Mouse (Mus musculus) erythroblast, adult 5-6 weeks (primary cell): ENCODE results near the gene Larp4b. TPM values are rescaled to one million over a fixed set of nuclear protein-coding genes. Genes with fewer than 3 reads are reported as not detected.
"Not testable (repeated sequence)": the region's sequence is repeated elsewhere in the genome, so short reads cannot be mapped to it uniquely, and the experiment has no call there.

ENCODE experiments used
- ATAC-seq: replicated peaks from 2 replicates; pipeline ENCODE4 v1.8.0; 2016; ENCODE audit warnings: moderate number of reproducible peaks, mild to moderate bottlenecking, moderate TSS enrichment, inconsistent platforms; ENCODE audit not compliant: poor library complexity, low FRiP score, severe bottlenecking
- total RNA-seq, 2 experiments: library from RNA; stranded (forward) in 1 of 2; stranded (reverse) in 1 of 2; fragments of 150-400 nt in 1 of 2; fragments of 200-764, 138-1000 nt in 1 of 2; gene quantifications; 2 replicates each; pipeline versions ENCODE4 v1.2.3 to v1.2.4; 2015 to 2017; ENCODE audit warnings: low replicate concordance in 2 of 2

Gene Larp4b
- total RNA-seq (2015; ENCODE audit: low replicate concordance) = 29.7 and 44.6 TPM in 2 replicates
- total RNA-seq (2017; ENCODE audit: low replicate concordance) = 39.0 and 42.0 TPM in 2 replicates

DNA sequence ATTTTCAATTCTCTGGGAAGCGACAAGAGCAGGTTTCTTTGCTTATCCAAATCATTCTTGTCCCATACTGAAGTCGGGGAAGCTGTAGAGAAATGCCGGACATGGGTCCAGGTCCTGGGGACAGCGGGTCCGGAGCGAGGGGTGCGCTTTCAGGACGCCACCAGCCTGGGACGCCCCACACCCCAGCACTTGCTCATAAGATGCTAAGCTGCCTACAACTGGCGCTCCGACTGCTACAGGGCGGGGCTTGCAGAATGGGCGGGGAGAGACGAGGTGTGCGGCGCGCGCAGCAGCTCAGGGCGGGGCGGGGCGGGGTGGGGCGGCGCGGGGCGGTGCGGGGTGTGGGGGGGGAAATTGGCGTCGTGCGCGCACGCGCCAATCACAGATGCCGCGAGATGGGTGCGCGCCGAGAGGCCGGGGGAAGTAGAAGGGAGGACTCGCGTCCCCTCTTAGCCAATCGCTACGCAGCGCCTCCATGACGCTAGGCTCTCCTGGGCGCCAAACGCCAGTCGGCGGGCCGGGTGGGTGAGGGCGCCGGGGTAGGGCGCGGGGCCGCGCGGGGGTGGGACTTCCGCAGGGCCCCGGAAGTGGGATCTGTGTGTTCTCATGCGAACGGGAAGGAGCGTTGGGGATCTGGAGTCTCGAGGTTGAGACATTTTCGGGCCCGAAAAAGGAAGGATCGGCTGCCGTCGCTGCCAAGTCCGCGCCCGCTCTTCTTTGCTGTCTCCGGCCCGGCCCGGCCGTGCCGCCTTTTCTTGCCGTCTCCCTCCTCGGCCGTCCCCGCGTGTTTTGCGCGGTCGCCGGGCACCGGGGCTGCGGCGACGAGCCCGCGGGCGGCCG lies at the start of gene Larp4b:
Larp4b (plus strand) TSS at position 566 of the 840 bp plus-strand sequence.
- ATAC-seq = peak; percentile 94

DNA sequence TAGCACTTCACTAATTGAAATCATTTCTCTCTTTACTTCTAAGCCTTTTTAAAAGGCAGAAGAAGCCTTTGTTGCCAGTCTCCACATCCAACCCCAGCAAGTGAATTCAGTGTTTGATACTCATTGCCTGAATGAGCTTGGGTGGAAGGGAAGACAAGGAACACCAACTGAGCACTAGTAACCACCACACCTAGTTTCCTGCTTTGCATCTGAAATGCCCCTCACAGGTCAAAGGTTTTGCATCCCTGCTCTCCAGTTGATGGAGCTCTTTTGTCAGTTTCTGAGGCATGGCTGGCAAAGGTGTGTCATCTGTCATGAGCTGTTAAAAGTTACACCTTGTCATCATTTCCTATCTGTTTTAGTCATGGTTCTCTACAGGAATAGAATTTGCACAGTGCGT lies 49.0 kb upstream of the Larp4b start:
- ATAC-seq = no peak

DNA sequence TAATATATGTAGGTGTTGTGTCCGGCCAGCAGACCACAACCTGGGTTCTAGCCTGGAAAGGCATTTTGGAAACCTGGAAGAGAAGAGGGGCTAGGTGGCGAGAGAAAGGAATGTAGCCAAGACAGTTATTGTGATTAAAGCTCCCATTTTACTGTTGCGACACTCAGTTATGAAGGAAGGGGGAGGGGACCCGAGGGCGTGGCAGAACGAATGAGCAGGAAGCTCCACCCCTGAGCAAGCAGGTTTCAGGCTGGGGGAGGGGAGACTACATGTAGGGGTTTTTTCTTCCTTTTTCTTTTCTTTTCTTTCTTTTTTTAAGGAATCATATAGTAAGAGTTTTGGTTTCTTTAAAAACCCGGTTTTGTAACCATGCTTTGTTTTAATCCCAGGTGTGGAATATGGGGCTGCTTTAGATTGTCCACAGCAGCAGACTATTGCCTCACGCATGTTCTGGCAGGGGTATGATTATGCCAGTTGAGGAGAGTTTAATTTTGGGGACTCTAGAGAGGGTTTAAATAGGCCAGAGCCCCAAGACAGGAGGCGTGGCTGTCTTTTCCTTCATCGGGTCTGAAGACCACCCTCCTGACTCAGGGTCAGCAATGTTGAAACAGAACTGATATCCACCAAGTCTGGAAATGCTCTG lies 41.5 kb upstream of the Larp4b start:
- not testable (repeated sequence) for ATAC-seq

DNA sequence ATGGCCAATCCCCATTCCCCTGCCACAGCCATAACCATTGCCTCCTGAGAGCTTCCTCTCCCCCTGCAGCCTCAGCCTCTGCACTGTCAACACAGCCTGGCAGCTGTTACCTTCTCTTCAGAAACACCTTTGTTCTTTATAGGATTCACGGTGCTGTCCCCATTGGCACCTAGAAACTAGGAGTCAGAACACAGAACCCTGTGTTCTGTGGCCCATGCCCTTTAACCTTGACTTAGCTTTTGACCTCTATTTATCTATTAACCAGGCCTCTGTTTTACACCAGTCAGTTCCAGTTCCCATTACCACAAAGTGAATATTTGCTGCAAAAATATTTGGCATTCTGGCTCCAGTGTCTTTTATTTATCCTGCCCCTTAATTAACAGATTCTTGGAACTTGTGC lies 36.4 kb upstream of the Larp4b start:
- no peak for ATAC-seq

DNA sequence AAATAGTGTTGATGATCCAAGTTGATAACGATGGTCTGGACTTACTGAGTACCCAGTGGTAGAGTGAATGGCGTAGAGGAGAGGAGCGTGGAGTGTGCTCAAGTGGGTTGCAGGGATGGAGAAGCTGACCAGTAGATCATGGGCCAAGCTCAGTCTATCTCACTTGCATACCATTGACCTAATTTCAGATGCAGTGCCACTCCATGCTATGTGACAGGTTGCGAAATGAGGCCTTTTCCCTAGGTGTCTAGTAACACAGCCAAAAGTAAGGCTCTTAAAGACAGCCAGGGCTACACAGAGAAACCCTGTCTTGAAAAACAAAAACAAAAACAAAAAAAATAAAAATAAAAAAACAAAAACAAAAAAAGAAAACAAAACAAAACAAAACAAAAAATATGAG lies 35.0 kb upstream of the Larp4b start:
- no peak for ATAC-seq

DNA sequence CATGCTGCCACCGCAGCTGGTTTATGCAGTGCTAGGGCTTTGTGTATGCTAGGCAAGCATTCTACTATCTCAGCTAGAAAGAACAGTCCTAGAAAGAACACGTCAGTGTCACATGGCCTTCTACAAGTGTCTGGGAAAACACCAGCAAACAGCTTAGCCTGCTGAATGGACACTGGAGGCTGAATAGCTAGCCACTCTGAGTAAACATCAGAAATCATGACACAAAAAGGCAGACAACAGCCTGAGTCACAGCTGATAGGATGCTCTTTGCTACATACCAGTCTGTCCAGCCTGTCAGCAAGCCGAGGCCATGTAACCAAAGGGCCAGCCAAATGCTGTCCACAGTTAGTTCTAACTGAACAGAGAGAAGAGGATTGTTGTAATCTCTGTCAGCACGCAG lies 32.3 kb upstream of the Larp4b start:
- no peak for ATAC-seq

DNA sequence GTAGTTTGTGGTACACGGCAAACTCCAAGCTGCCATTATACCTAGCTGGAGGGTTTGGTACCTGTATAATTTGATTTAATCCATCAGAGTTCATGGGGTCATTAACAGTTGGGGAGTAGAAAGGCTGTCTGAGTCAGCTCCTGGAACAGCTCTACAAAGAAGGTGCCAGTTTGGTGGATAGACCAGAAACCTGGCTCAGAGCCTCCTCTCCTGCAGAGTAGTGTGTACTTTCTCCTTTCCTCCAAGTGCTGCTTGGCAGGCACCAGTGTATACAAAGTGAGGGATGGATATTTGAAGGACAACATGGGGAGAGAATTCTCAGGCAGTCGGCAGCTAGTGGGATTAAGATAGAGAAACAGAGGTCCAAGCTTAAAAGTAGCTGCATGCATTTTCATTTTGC lies 29.5 kb upstream of the Larp4b start:
- ATAC-seq = no peak

DNA sequence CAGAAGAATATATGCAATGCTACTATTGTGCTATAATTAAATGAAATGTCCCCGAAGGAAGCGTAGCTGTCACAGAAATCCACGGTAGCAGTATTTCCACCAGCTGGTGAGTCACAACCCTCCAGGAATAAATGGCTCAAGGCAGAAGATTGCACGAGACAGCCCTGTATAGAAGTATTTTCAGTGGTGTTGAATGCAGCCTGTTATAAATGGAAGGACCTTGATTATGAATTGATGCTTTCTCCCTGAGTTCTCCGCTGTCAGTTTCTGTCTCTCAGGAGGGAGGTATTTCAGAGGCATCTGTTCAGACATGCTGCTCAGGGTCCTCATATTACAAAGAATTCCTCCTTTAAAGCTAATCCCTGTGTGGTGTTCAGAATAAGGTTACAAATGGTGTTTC lies 27.6 kb upstream of the Larp4b start:
- ATAC-seq = no peak

DNA sequence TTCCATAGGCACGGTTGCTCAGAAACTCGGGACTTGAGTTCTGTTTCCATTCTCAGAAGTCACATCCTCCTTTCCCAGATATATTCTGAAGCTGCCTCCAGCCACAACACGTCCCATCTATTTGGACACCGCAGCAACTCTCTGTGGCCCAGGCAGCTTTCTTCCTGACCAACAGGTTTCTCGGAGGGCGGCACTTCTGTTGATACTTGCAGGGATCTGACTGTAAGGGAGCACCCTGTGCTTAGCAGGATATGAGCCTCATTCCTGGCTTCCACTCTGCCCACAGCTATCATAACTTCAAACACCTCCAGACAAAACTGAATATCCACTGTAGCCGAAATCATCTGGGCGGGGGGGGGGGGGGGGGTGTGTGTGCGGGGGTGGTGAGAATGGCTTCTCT lies 22.7 kb upstream of the Larp4b start:
- ATAC-seq = no peak

DNA sequence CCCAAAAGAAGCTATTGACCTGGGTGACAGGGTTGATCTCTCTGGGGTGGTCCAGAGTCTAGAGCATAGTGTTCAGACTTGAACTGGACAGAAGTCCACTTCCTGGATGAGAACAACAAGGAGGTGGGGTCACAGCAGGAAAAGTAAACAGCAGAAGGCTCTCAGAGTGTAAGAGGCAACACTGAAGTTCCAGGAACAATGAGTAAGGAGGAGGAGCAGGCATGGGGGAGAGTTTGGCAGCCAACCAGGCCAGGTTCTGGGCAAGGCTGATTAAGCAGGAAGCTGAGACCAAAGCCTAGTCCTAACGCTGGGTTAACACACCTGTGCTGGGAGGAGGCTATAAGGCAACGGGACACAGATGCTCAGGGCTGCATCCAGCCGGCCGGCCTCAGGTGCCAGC lies 19.9 kb upstream of the Larp4b start:
- ATAC-seq = no peak

DNA sequence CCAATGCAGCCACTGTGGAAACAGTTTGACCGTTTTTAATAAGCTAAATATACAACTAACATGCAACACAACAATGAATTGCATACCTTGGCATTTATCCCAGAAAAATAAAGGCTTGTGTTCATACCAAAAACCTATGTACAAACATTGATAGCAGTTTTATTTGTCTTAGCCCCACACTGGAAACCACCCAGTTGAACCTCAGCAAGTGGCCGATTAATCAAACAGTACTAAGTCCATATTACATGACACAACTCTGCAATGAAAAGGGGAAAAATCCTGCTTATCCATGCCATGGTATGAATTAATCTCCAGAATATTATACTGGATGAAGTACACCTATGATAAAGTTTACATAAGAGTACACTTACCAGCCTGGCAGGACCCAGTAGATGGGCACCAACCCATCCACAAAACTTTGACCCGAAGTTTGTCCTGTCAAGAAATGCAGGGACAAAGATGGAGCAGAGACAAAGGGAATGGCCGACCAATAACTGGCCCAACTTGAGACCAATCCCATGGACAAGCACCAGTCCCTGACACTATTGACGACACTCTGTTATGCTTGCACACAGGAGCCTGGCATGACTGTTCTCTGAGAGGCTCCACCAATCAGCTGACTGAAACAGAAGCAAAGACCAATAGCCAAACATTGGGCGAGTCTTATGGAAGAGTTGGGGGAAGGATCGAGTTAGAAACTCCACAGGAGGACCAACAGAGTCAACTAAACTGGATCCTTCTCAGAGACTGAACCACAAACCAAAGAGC lies 17.7 kb upstream of the Larp4b start:
- no peak for ATAC-seq

DNA sequence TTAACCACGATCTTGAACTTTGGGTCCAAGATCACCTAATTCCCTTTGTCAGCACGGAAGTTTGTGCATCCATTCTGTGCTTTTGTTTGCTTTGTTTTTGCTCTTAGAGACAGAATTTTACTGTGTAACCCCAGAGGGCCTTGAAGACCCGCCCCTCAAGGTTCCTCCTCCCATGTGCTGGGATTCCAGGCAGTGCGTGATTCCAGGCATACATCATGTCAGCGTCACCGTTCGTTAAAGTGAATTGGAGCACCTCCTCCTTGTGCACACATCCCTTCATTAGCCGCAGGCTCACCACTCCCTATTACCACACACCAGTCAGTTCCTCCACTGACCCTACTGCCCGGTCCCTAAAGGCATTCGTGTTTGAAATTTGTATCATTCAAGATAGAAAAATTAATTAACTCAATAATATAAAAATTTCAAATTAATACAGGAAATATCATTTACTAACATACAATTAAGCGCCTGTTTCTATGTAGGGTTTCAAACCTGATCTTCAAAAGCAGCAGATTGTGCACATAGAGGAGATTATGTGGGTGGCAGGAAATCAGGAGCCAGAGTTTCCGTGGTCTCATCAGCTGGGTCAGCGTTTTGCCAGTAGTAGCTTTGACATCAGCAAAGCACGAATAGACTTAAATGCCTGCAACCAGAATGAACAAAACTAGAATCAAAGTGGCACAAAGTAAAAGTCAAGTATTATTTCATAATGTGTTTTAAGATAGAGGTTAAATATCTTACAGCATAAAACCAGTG lies 11.4 kb upstream of the Larp4b start:
- ATAC-seq = no peak

DNA sequence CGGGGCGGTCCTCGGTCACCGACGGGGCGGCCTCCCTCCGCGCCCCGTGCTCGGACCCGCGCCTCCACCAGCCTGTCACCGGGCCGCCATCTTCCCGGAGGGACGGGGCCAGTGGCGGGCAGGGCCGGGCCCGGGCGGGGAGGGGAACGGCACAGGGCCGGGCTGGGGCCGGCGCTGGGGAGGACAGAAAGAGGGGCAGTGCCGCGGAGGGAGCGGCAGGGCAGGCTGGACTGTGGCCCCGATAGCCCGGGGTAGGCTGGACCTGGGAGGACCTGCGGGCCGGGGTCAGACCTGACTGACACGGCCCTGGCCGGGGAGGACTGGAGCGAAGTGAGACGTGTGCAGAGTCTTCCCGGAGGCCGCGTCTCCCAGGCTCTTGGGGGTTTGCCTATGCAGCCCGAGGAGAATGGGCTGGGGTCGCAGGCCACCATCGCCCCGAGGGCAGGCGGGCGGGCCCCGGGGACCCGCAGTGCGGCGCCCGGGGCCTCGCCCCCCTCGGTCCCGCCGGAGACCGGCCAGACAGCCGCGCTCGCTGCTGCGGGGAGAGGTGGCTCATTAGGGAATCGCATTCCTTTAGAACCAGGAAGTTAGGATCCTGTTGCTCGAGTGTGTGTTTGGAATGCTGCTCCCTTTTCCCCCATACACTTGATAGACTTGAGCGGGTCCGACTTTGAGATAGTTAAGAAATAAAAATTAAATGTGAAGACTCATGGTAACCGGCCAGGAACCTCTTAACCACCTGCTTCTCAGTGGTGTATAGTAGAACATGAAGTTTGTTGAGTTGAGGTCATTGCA lies 702 bp downstream of the Larp4b start:
- ATAC-seq = peak; percentile 22

DNA sequence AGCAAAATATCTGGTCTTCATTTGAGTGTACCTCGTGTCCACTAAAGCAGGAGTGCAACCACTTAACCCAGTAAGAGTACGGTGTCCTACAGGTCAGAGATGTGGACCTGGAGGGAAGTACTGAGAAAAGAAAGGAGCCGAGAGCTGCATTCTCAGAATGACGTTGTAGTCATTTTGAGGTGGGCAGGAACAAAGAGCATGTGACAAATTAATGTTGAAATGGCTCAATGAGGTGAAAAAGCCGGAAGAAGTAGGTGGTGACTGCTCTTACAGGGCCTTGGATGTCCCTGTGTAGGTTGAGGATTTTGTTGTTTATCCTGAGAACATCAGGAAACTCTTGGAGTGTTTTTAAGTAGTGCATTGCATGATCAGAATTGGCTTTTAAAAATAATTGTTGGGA lies 5.6 kb downstream of the Larp4b start:
- no peak for ATAC-seq

DNA sequence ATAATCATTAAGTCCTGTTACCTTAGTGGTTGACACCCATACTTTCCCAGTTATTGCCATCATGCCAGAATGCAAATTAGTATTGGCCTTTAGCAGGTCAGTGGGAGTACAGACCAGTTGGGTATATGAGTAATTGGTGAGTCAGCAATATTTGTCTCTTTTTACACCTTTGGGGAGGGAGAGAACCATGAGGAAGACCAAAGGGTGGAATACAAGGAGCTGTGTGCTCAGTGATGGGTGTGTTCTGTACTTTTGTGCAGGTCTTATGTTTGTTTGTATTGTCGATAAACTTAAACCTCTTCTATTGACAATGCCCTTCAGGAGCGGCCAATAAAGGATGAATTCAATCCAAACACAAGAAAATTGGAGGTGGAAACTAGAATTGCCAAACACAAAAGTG lies 6.8 kb downstream of the Larp4b start:
- no peak for ATAC-seq

DNA sequence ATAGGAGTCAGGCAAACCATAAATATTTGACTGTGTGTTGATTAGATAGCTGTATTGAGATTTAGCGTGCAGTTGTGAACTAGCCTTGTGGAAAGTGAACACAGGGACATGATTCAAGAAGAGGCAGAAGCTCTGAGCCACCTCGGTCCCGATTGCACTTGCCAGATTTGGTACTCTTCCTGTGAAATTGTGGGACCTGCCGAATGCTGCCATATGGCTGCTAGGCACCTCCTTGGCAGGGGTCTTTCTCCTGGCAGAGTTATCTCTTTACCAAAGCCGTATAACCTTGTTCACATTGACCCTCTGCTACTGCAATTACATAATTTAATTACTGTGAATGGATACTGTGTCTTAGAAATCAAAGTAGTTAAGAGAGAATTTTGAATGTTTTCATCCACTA lies 12.6 kb downstream of the Larp4b start:
- no peak for ATAC-seq

DNA sequence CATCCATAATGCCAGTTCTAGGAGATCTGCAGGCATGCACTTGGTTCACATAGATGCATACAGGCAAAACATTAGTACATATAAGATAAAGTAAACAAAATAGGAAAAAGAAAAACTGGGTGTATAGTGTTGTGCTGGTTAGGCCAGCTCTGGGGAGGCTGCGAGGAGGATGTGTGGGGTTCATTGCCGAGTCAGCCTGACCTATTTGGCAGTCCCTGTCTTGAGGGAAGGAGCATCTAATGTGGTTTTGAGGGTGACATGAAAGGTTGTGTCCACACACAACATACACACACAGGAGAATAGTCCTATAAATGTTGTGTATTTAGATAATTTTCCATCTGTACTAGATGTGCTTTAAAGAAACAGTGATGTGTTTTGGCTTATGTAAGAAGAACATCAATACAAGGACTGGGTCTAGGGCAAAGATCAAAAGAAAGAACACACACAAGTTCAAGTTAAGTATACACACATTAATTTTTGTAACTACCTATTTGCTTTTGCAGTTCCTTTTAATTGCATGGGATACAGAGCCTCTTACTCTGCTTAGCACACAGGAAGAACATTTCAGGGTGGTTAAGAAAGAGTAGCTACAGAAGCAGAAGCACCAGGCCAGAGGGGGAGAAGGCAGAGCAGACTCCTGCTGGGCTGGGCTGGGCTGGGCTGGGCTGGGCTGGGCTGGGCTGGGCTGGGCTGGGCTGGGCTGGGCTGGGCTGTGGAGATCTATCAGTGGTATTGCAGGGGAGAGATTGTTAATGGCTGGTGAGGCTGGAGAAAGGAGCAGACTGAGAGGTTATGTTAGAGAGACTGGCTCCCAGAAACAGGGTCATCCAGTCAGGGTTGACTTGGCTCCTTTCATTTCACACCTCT lies 13.5 kb downstream of the Larp4b start:
- peak; percentile 89 for ATAC-seq

DNA sequence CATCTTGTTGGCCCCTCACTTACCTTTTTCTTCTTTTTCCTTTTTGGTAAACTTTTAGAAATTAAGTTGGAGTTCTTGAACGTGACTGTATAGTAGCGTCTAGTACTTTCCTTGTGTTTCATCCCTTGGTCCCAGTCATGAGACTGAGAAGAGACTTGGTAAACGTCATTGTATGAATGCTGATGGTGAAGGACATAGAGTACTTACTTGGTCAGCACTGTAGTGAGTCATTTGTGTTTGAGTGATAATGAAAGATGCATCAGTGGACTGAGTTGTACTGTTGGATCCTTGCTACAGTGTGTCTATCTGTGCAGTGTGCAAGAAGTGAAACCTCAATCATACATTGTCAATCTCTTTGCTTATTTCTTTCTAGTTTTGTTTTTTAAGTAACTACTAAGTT lies 20.1 kb downstream of the Larp4b start:
- no peak for ATAC-seq
